Mouse (Mus musculus) hindbrain, embryonic 14.5 days (tissue): ENCODE results near the gene Casq1. TPM values are rescaled to one million over a fixed set of nuclear protein-coding genes. Genes with fewer than 3 reads are reported as not detected.

Experiments
- ATAC-seq: fragments of 200-750 bp; cut with Nextera tagmentation; 2 replicates; pipeline ENCODE4 v1.8.0; 2017; ENCODE audit warnings: moderate number of reproducible peaks, mild to moderate bottlenecking, moderate TSS enrichment, moderate library complexity; ENCODE audit not compliant: low FRiP score
- DNase-seq: peaks from one replicate; pipeline ENCODE4 v3.0.0-alpha.2; 2015; ENCODE audit warnings: low spot score
- H3K27ac ChIP-seq: fragments of 300-500 bp; sonication (generic); 2 replicates; pipeline ENCODE4 v1.5.1; 2014; ENCODE audit warnings: mild to moderate bottlenecking, moderate library complexity
- H3K27me3 ChIP-seq: fragments of 300-500 bp; sonication (generic); 2 replicates; pipeline ENCODE4 v1.6.1; 2014; ENCODE audit warnings: mild to moderate bottlenecking, low read length, mixed read lengths; ENCODE audit not compliant: control insufficient read depth, insufficient read depth
- H3K36me3 ChIP-seq: fragments of 300-500 bp; sonication (generic); replicated peaks from 2 replicates; pipeline ENCODE4 v1.6.1; 2014; ENCODE audit not compliant: control insufficient read depth, insufficient read depth
- H3K4me1 ChIP-seq: fragments of 300-500 bp; sonication (generic); replicated peaks from 2 replicates; pipeline ENCODE4 v1.6.1; 2014; ENCODE audit warnings: antibody characterized with exemption, low read length, mixed read lengths; ENCODE audit not compliant: control insufficient read depth, insufficient read depth
- H3K4me2 ChIP-seq: fragments of 300-500 bp; sonication (generic); replicated peaks from 2 replicates; pipeline ENCODE4 v1.6.1; 2014; ENCODE audit warnings: mild to moderate bottlenecking, moderate library complexity
- H3K4me3 ChIP-seq: fragments of 300-500 bp; sonication (generic); replicated peaks from 2 replicates; pipeline ENCODE4 v1.5.1; 2014; ENCODE audit warnings: mild to moderate bottlenecking, low read length
- H3K9ac ChIP-seq: fragments of 300-500 bp; sonication (generic); 2 replicates; pipeline ENCODE4 v1.6.1; 2014
- H3K9me3 ChIP-seq: fragments of 300-500 bp; sonication (generic); 2 replicates; pipeline ENCODE4 v1.6.1; 2016; ENCODE audit warnings: low read length; ENCODE audit not compliant: control insufficient read depth
- WGBS: fragments of 180-500 bp; shearing (Covaris S2); extraction: QIAGEN DNeasy Blood & Tissue Kit; methylation state at CpG from one replicate; pipeline ENCODE4 v1.1.7; 2014; 5-methylcytosine and 5-hydroxymethylcytosine counted together
- polyA plus RNA-seq: library from polyadenylated mRNA; unstranded; fragments of >200 nt; fragmentation: Nextera tagmentation; extraction: Ambion mirVana; gene quantifications from 2 replicates; pipeline ENCODE4 v1.2.1, GENCODE M21; 2014

Casq1 gene
- polyA plus RNA-seq, 1 experiment from 2014 or later = 1.4 TPM

GRCm38 (mm10) chr1:172191578-172191977, 28.1 kb downstream of the Casq1 start:
- Histone ChIP-seq H3K27me3 (no peaks in the 10 kb centered on the region), H3K9ac (no peak overlapping the region), H3K27ac (no peak overlapping the region), H3K4me1 (no peaks in the 10 kb centered on the region), H3K36me3 (peaks cover 91% of the 10 kb centered on the region), H3K9me3 (no peaks in the 10 kb centered on the region), H3K4me2 (no peak overlapping the region), H3K4me3 (no peak overlapping the region)
- ATAC-seq (no peak), DNase-seq (no peak)
- 93% methylated on average over 2 of the region's 2 CpGs for WGBS

GRCm38 (mm10) chr1:172188891-172189290, 30.8 kb downstream of the Casq1 start:
- ATAC-seq (no peak), DNase-seq (no peak)
- Histone ChIP-seq H3K4me2 (no peak overlapping the region), H3K27me3 (no peaks in the 10 kb centered on the region), H3K27ac (no peak overlapping the region), H3K36me3 (peaks cover 80% of the 10 kb centered on the region), H3K9me3 (no peaks in the 10 kb centered on the region), H3K4me3 (no peak overlapping the region), H3K9ac (no peak overlapping the region), H3K4me1 (no peaks in the 10 kb centered on the region)
- WGBS = 57% methylated on average over 4 of the region's 4 CpGs

- Histone ChIP-seq H3K4me3 (no peak overlapping the region), H3K9me3 (no peaks in the 10 kb centered on the region), H3K27ac (no peak overlapping the region), H3K36me3 (peaks cover 76% of the 10 kb centered on the region), H3K4me1 (no peaks in the 10 kb centered on the region), H3K27me3 (no peaks in the 10 kb centered on the region), H3K4me2 (no peak overlapping the region), H3K9ac (no peak overlapping the region)
- DNase-seq (no peak), ATAC-seq (no peak)
- WGBS = 95% methylated on average over 10 of the region's 10 CpGs
These were observed 33.0 kb downstream of the Casq1 start for GRCm38 (mm10) chr1:172186401-172187289.

GRCm38 (mm10) chr1:172183915-172184314, 35.8 kb downstream of the Casq1 start:
- no peak overlapping the region for H3K4me3 ChIP-seq
- H3K27me3 ChIP-seq = no peaks in the 10 kb centered on the region
- ATAC-seq = no peak
- DNase-seq = no peak
- H3K4me2 ChIP-seq = no peak overlapping the region
- H3K27ac ChIP-seq = no peak overlapping the region
- no peaks in the 10 kb centered on the region for H3K4me1 ChIP-seq
- H3K9me3 ChIP-seq = no peaks in the 10 kb centered on the region
- peaks cover 72% of the 10 kb centered on the region for H3K36me3 ChIP-seq
- H3K9ac ChIP-seq = no peak overlapping the region

- Histone ChIP-seq H3K9ac (no peak overlapping the region), H3K9me3 (no peaks in the 10 kb centered on the region), H3K27ac (no peak overlapping the region), H3K4me3 (no peak overlapping the region), H3K36me3 (peaks cover 70% of the 10 kb centered on the region), H3K4me2 (no peak overlapping the region), H3K4me1 (no peaks in the 10 kb centered on the region), H3K27me3 (no peaks in the 10 kb centered on the region)
- ATAC-seq (no peak), DNase-seq (no peak)
- WGBS = 97% methylated on average over 6 of the region's 6 CpGs
These were observed 36.6 kb downstream of the Casq1 start for GRCm38 (mm10) chr1:172183056-172183455.

- no peak for ATAC-seq
- H3K4me3 ChIP-seq = no peak overlapping the region
- no peaks in the 10 kb centered on the region for H3K9me3 ChIP-seq
- 91% methylated on average over 3 of the region's 3 CpGs for WGBS
- H3K9ac ChIP-seq = no peak overlapping the region
- H3K4me1 ChIP-seq = no peaks in the 10 kb centered on the region
- H3K4me2 ChIP-seq = no peak overlapping the region
- no peaks in the 10 kb centered on the region for H3K27me3 ChIP-seq
- no peak overlapping the region for H3K27ac ChIP-seq
- no peak for DNase-seq
- H3K36me3 ChIP-seq = peaks cover 70% of the 10 kb centered on the region
These were observed 37.9 kb downstream of the Casq1 start for GRCm38 (mm10) chr1:172181777-172182176.

- peaks cover 69% of the 10 kb centered on the region for H3K36me3 ChIP-seq
These were observed 38.8 kb downstream of the Casq1 start for GRCm38 (mm10) chr1:172180881-172181280.

GRCm38 (mm10) chr1:172179102-172179501, 40.6 kb downstream of the Casq1 start:
- Histone ChIP-seq H3K36me3 (peaks cover 77% of the 10 kb centered on the region), H3K9ac (no peak overlapping the region), H3K27me3 (no peaks in the 10 kb centered on the region), H3K27ac (no peak overlapping the region), H3K9me3 (no peaks in the 10 kb centered on the region), H3K4me3 (no peak overlapping the region), H3K4me1 (no peaks in the 10 kb centered on the region), H3K4me2 (no peak overlapping the region)
- ATAC-seq (no peak), DNase-seq (no peak)
- 85% methylated on average over 7 of the region's 7 CpGs for WGBS

More at GRCm38 (mm10) chr1:172180881-172181280, 38.8 kb downstream of the Casq1 start:
- ATAC-seq = no peak
- Histone ChIP-seq H3K9ac (no peak overlapping the region), H3K4me2 (no peak overlapping the region), H3K27ac (no peak overlapping the region), H3K27me3 (no peaks in the 10 kb centered on the region), H3K4me3 (no peak overlapping the region), H3K4me1 (no peaks in the 10 kb centered on the region), H3K9me3 (no peaks in the 10 kb centered on the region)
- WGBS = 62% methylated on average over 4 of the region's 4 CpGs
- DNase-seq = no peak

GRCm38 (mm10) chr1:172177791-172178190, 41.9 kb downstream of the Casq1 start:
- no peaks in the 10 kb centered on the region for H3K27me3 ChIP-seq
- peaks cover 86% of the 10 kb centered on the region for H3K36me3 ChIP-seq
- no peak overlapping the region for H3K4me3 ChIP-seq
- DNase-seq (no peak), ATAC-seq (no peak)
- H3K4me1 ChIP-seq = no peaks in the 10 kb centered on the region
- no peaks in the 10 kb centered on the region for H3K9me3 ChIP-seq
- WGBS = 81% methylated on average over 7 of the region's 7 CpGs
- no peak overlapping the region for H3K27ac ChIP-seq
- H3K4me2 ChIP-seq = no peak overlapping the region
- no peak overlapping the region for H3K9ac ChIP-seq
